Mouse (Mus musculus): ENCODE measurements at regions not wholly inside any gene's neighbourhood (a gene's known extent, or its start where the extent isn't known, plus 50 kb on each side); places are given as distances from the start of the nearest gene placed in this dataset.

- Histone ChIP-seq H3K36me3 (no peaks in the 10 kb centered on the region), H3K9ac (no peak overlapping the region), H3K4me1 (replicated peaks) (no peaks in the 10 kb centered on the region), H3K4me3 (replicated peaks) (no peak overlapping the region), H3K9me3 (replicated peaks) (no peaks in the 10 kb centered on the region), H3K27ac (no peak overlapping the region), H3K27me3 (no peaks in the 10 kb centered on the region), H3K4me2 (no peak overlapping the region)
- WGBS (ENCODE audit: insufficient replicate concordance): 69% methylated on average over 4 of the region's 4 CpGs
- ATAC-seq (ENCODE audit: low read depth): no peak
- DNase-seq: no peak
Observed at GRCm38 (mm10) chr3:78841173-78841572, 445.1 kb downstream of the Rapgef2 start.

GRCm38 (mm10) chr3:78836824-78837223 is 449.5 kb downstream of the Rapgef2 start:
- Histone ChIP-seq H3K9me3 (replicated peaks) (no peaks in the 10 kb centered on the region), H3K27ac (no peak overlapping the region), H3K4me2 (no peak overlapping the region), H3K36me3 (no peaks in the 10 kb centered on the region), H3K9ac (no peak overlapping the region), H3K27me3 (no peaks in the 10 kb centered on the region), H3K4me3 (replicated peaks) (no peak overlapping the region), H3K4me1 (replicated peaks) (no peaks in the 10 kb centered on the region)
- ATAC-seq (ENCODE audit: low read depth): no peak
- DNase-seq: no peak
- 63% methylated on average over 5 of the region's 5 CpGs for WGBS (ENCODE audit: insufficient replicate concordance)

- Histone ChIP-seq H3K4me3 (replicated peaks) (no peak overlapping the region), H3K9me3 (replicated peaks) (no peaks in the 10 kb centered on the region), H3K4me1 (replicated peaks) (no peaks in the 10 kb centered on the region), H3K4me2 (no peak overlapping the region), H3K36me3 (no peaks in the 10 kb centered on the region), H3K9ac (no peak overlapping the region), H3K27ac (no peak overlapping the region), H3K27me3 (no peaks in the 10 kb centered on the region)
- DNase-seq (no peak), ATAC-seq (ENCODE audit: low read depth) (no peak)
- 45% methylated on average over 2 of the region's 2 CpGs for WGBS (ENCODE audit: insufficient replicate concordance)
Observed at GRCm38 (mm10) chr3:78825505-78825904, 460.8 kb downstream of the Rapgef2 start.

GRCm38 (mm10) chr3:78812425-78812824 is 473.9 kb downstream of the Rapgef2 start:
- ATAC-seq (ENCODE audit: low read depth): no peak
- WGBS (ENCODE audit: insufficient replicate concordance): 69% methylated on average over 3 of the region's 3 CpGs
- no peak overlapping the region for H3K9ac ChIP-seq
- no peaks in the 10 kb centered on the region for H3K27me3 ChIP-seq
- no peaks in the 10 kb centered on the region for H3K4me1 ChIP-seq (replicated peaks)
- no peak overlapping the region for H3K4me2 ChIP-seq
- H3K9me3 ChIP-seq (replicated peaks): no peaks in the 10 kb centered on the region
- H3K27ac ChIP-seq: no peak overlapping the region
- DNase-seq: no peak
- H3K4me3 ChIP-seq (replicated peaks): no peak overlapping the region
- H3K36me3 ChIP-seq: no peaks in the 10 kb centered on the region

GRCm38 (mm10) chr3:78810431-78811152 is 475.7 kb downstream of the Rapgef2 start:
- Histone ChIP-seq H3K4me2 (no peak overlapping the region), H3K36me3 (no peaks in the 10 kb centered on the region), H3K4me3 (replicated peaks) (no peak overlapping the region), H3K9ac (no peak overlapping the region), H3K27me3 (no peaks in the 10 kb centered on the region), H3K27ac (no peak overlapping the region), H3K9me3 (replicated peaks) (no peaks in the 10 kb centered on the region), H3K4me1 (replicated peaks) (no peaks in the 10 kb centered on the region)
- ATAC-seq (ENCODE audit: low read depth) (no peak), DNase-seq (no peak)
- 77% methylated on average over 5 of the region's 5 CpGs for WGBS (ENCODE audit: insufficient replicate concordance)

GRCm38 (mm10) chr3:78803176-78803575 is 483.1 kb downstream of the Rapgef2 start:
- WGBS (ENCODE audit: insufficient replicate concordance): 64% methylated on average over 2 of the region's 2 CpGs
- no peak overlapping the region for H3K4me3 ChIP-seq (replicated peaks)
- no peaks in the 10 kb centered on the region for H3K27me3 ChIP-seq
- ATAC-seq (ENCODE audit: low read depth): no peak
- H3K27ac ChIP-seq: no peak overlapping the region
- no peaks in the 10 kb centered on the region for H3K36me3 ChIP-seq
- no peaks in the 10 kb centered on the region for H3K4me1 ChIP-seq (replicated peaks)
- H3K4me2 ChIP-seq: no peak overlapping the region
- no peaks in the 10 kb centered on the region for H3K9me3 ChIP-seq (replicated peaks)
- DNase-seq: no peak
- no peak overlapping the region for H3K9ac ChIP-seq

- Histone ChIP-seq H3K9me3 (replicated peaks) (no peaks in the 10 kb centered on the region), H3K9ac (no peak overlapping the region), H3K4me2 (no peak overlapping the region), H3K36me3 (no peaks in the 10 kb centered on the region), H3K27ac (no peak overlapping the region), H3K4me1 (replicated peaks) (no peaks in the 10 kb centered on the region), H3K4me3 (replicated peaks) (no peak overlapping the region), H3K27me3 (no peaks in the 10 kb centered on the region)
- DNase-seq: no peak
- 72% methylated on average over 4 of the region's 4 CpGs for WGBS (ENCODE audit: insufficient replicate concordance)
- ATAC-seq (ENCODE audit: low read depth): no peak
Observed at GRCm38 (mm10) chr3:78795951-78796455, 490.3 kb downstream of the Rapgef2 start.

- H3K4me1 ChIP-seq (replicated peaks): no peaks in the 10 kb centered on the region
- WGBS (ENCODE audit: insufficient replicate concordance): 93% methylated on average over 7 of the region's 7 CpGs
- no peak overlapping the region for H3K4me3 ChIP-seq (replicated peaks)
- no peak for DNase-seq
- ATAC-seq (ENCODE audit: low read depth): no peak
- no peak overlapping the region for H3K27ac ChIP-seq
- H3K9ac ChIP-seq: no peak overlapping the region
- no peak overlapping the region for H3K4me2 ChIP-seq
- H3K9me3 ChIP-seq (replicated peaks): no peaks in the 10 kb centered on the region
- no peaks in the 10 kb centered on the region for H3K36me3 ChIP-seq
- H3K27me3 ChIP-seq: no peaks in the 10 kb centered on the region
Observed at GRCm38 (mm10) chr3:78792440-78793057, 493.8 kb downstream of the Rapgef2 start.

- Histone ChIP-seq H3K4me3 (replicated peaks) (no peak overlapping the region), H3K36me3 (no peaks in the 10 kb centered on the region), H3K27ac (no peak overlapping the region), H3K9ac (no peak overlapping the region), H3K9me3 (replicated peaks) (no peaks in the 10 kb centered on the region), H3K4me2 (no peak overlapping the region), H3K4me1 (replicated peaks) (no peaks in the 10 kb centered on the region), H3K27me3 (no peaks in the 10 kb centered on the region)
- 53% methylated on average over 1 of the region's 1 CpGs for WGBS (ENCODE audit: insufficient replicate concordance)
- ATAC-seq (ENCODE audit: low read depth) (no peak), DNase-seq (no peak)
Observed at GRCm38 (mm10) chr3:78782766-78783165, 503.6 kb downstream of the Rapgef2 start.

GRCm38 (mm10) chr3:78755686-78756476 is 530.4 kb downstream of the Rapgef2 start:
- H3K9ac ChIP-seq: no peak overlapping the region
- ATAC-seq (ENCODE audit: low read depth) (no peak), DNase-seq (no peak)
- no peaks in the 10 kb centered on the region for H3K4me1 ChIP-seq (replicated peaks)
- no peaks in the 10 kb centered on the region for H3K27me3 ChIP-seq
- no peaks in the 10 kb centered on the region for H3K9me3 ChIP-seq (replicated peaks)
- no peaks in the 10 kb centered on the region for H3K36me3 ChIP-seq
- H3K4me2 ChIP-seq: no peak overlapping the region
- H3K4me3 ChIP-seq (replicated peaks): no peak overlapping the region
- H3K27ac ChIP-seq: no peak overlapping the region
- 53% methylated on average over 4 of the region's 4 CpGs for WGBS (ENCODE audit: insufficient replicate concordance)

- Histone ChIP-seq H3K4me2 (no peak overlapping the region), H3K27ac (no peak overlapping the region), H3K4me3 (replicated peaks) (no peak overlapping the region), H3K36me3 (no peaks in the 10 kb centered on the region), H3K27me3 (no peaks in the 10 kb centered on the region), H3K4me1 (replicated peaks) (no peaks in the 10 kb centered on the region), H3K9ac (no peak overlapping the region), H3K9me3 (replicated peaks) (no peaks in the 10 kb centered on the region; the same call in 1 of the 2 replicates)
- ATAC-seq (ENCODE audit: low read depth) (no peak), DNase-seq (no peak)
Observed at GRCm38 (mm10) chr3:78736111-78736510, 550.2 kb downstream of the Rapgef2 start.
